19 mouse cellular contexts compared by ENCODE assay signal in genomic region chr9:111193211-111193610, GRCm38 (mm10).
"Had no signal": no experiment of that assay in that cellular context is flagged by ENCODE, and none has a peak within 500 bp of the region (broad histone marks: within the 10 kb centered on the region; RNA-seq: fewer than 3 reads in every experiment).

No protein-coding gene starts in this region.

- H3K4me1 ChIP-seq: midbrain, embryonic 10.5 days; midbrain, embryonic 12.5 days; neural tube, embryonic 13.5 days; neural tube, embryonic 15.5 days had no signal

- H3K4me3 ChIP-seq: lung, embryonic 15.5 days; midbrain, embryonic 10.5 days; midbrain, embryonic 12.5 days; myocyte; neural tube, embryonic 13.5 days; neural tube, embryonic 15.5 days had no signal

- DNase-seq: lung, postnatal 10 days; lung, postnatal 4 days; midbrain, embryonic 14.5 days; retina, postnatal 1 day; right cerebral cortex, adult 18-20 months; right cerebral cortex, postnatal 25 days; right cerebral cortex, postnatal 4 days; spleen, adult 18-20 months; thymus, adult 18-20 months; thymus, postnatal 14 days; thymus, postnatal 36 days had no signal

- H3K4me2 ChIP-seq: lung, embryonic 15.5 days; midbrain, embryonic 12.5 days; neural tube, embryonic 13.5 days; neural tube, embryonic 15.5 days had no signal

- H3K27me3 ChIP-seq: lung, embryonic 15.5 days; midbrain, embryonic 12.5 days; neural tube, embryonic 13.5 days; neural tube, embryonic 15.5 days had no signal

- H3K9ac ChIP-seq: liver, embryonic 14.5 days; lung, embryonic 15.5 days; midbrain, embryonic 12.5 days; neural tube, embryonic 13.5 days; neural tube, embryonic 15.5 days had no signal

- H3K9me3 ChIP-seq: lung, embryonic 15.5 days; midbrain, embryonic 10.5 days; midbrain, embryonic 12.5 days; neural tube, embryonic 13.5 days; neural tube, embryonic 15.5 days had no signal

- H3K27ac ChIP-seq: liver, embryonic 14.5 days; lung, embryonic 15.5 days; midbrain, embryonic 10.5 days; midbrain, embryonic 12.5 days; neural tube, embryonic 13.5 days; neural tube, embryonic 15.5 days had no signal

- ATAC-seq: midbrain, embryonic 16.5 days had no signal
